Mouse (Mus musculus): Measurements from ENCODE around the gene Dnajc21. TPM values are rescaled to one million over a fixed set of nuclear protein-coding genes. Genes with fewer than 3 reads are reported as not detected.

The Dnajc21 gene
- total and polyA plus RNA-seq, 2 experiments from 2014 or later, result 10.3 to 13.8 TPM

- H3K9ac ChIP-seq, result no peak overlapping the region
- H3K4me3 ChIP-seq (ENCODE audit: low read depth, low read length), result no peak overlapping the region
- no peak overlapping the region for H3K4me2 ChIP-seq (ENCODE audit: low read depth)
- no peaks in the 10 kb centered on the region for H3K4me1 ChIP-seq (ENCODE audit: insufficient read depth)
- no peak for ATAC-seq
- H3K27me3 ChIP-seq (ENCODE audit: insufficient read depth, low read length), result no peaks in the 10 kb centered on the region
- no peak for TF ChIP-seq CTCF (IDR thresholded peaks at IDR 0.05; ENCODE audit: low read depth)
- no peak overlapping the region for H3K27ac ChIP-seq (ENCODE audit: low read depth, low read length)
- H3K9me3 ChIP-seq (ENCODE audit: low read length), result no peaks in the 10 kb centered on the region
- no peak for DNase-seq
- WGBS, result 94% methylated on average over 11 of the region's 11 CpGs
- peaks cover 16% of the 10 kb centered on the region for H3K36me3 ChIP-seq (ENCODE audit: insufficient read depth)
Observed at GRCm38 (mm10) chr15:10495944-10496343, 25.6 kb upstream of the Dnajc21 start.

GRCm38 (mm10) chr15:10490101-10490500 is 19.8 kb upstream of the Dnajc21 start:
- no peaks in the 10 kb centered on the region for H3K9me3 ChIP-seq (ENCODE audit: low read length)
- no peak for DNase-seq
- H3K27me3 ChIP-seq (ENCODE audit: insufficient read depth, low read length), result no peaks in the 10 kb centered on the region
- H3K27ac ChIP-seq (ENCODE audit: low read depth, low read length), result no peak overlapping the region
- H3K4me1 ChIP-seq (ENCODE audit: insufficient read depth), result peaks cover 6% of the 10 kb centered on the region; the same call in 1 of the 2 replicates
- H3K4me3 ChIP-seq (ENCODE audit: low read depth, low read length), result no peak overlapping the region
- TF ChIP-seq CTCF (IDR thresholded peaks at IDR 0.05; ENCODE audit: low read depth), result no peak
- H3K36me3 ChIP-seq (ENCODE audit: insufficient read depth), result peaks cover 14% of the 10 kb centered on the region
- no peak overlapping the region for H3K9ac ChIP-seq
- 93% methylated on average over 5 of the region's 5 CpGs for WGBS
- no peak for ATAC-seq
- no peak overlapping the region for H3K4me2 ChIP-seq (ENCODE audit: low read depth)

- Histone ChIP-seq H3K4me1 (ENCODE audit: insufficient read depth) (peaks cover 12% of the 10 kb centered on the region; the same call in 1 of the 2 replicates), H3K9ac (no peak overlapping the region), H3K36me3 (ENCODE audit: insufficient read depth) (peaks cover 12% of the 10 kb centered on the region), H3K4me3 (ENCODE audit: low read depth, low read length) (peak overlapping the region; percentile 90), H3K4me2 (ENCODE audit: low read depth) (peak overlapping the region; percentile 71), H3K27me3 (ENCODE audit: insufficient read depth, low read length) (no peaks in the 10 kb centered on the region), H3K27ac (ENCODE audit: low read depth, low read length) (no peak overlapping the region), H3K9me3 (ENCODE audit: low read length) (no peaks in the 10 kb centered on the region)
- 62% methylated on average over 2 of the region's 2 CpGs for WGBS
- ATAC-seq (no peak), DNase-seq (no peak)
- no peak for TF ChIP-seq CTCF (IDR thresholded peaks at IDR 0.05; ENCODE audit: low read depth)
Observed at GRCm38 (mm10) chr15:10487246-10487645, 16.9 kb upstream of the Dnajc21 start.

GRCm38 (mm10) chr15:10486365-10486839 is 16.1 kb upstream of the Dnajc21 start:
- no peaks in the 10 kb centered on the region for H3K27me3 ChIP-seq (ENCODE audit: insufficient read depth, low read length)
- TF ChIP-seq CTCF (IDR thresholded peaks at IDR 0.05; ENCODE audit: low read depth), result no peak
- H3K4me1 ChIP-seq (ENCODE audit: insufficient read depth), result peaks cover 12% of the 10 kb centered on the region; the same call in 1 of the 2 replicates
- H3K9ac ChIP-seq, result peak overlapping the region; percentile 72
- H3K4me2 ChIP-seq (ENCODE audit: low read depth), result peak overlapping the region; percentile 71
- H3K27ac ChIP-seq (ENCODE audit: low read depth, low read length), result peak overlapping the region; percentile 87
- H3K36me3 ChIP-seq (ENCODE audit: insufficient read depth), result peaks cover 8% of the 10 kb centered on the region
- peak overlapping the region; percentile 90 for H3K4me3 ChIP-seq (ENCODE audit: low read depth, low read length)
- no peaks in the 10 kb centered on the region for H3K9me3 ChIP-seq (ENCODE audit: low read length)
- WGBS, result 1% methylated on average over 18 of the region's 18 CpGs
- ATAC-seq, result peak; percentile 55
- DNase-seq, result no peak

- TF ChIP-seq CTCF (IDR thresholded peaks at IDR 0.05; ENCODE audit: low read depth), result peak; percentile 10; the same call in 1 of the 2 replicates
- 2% methylated on average over 58 of the region's 58 CpGs for WGBS
Observed at GRCm38 (mm10) chr15:10485484-10486364, 15.4 kb upstream of the Dnajc21 start, which contains the start of the genes Brix1 and Rad1. Brix1 (minus strand) TSS chr15:10485947. Rad1 (plus strand) TSS chr15:10486018.

GRCm38 (mm10) chr15:10470941-10471340 is 625 bp upstream of the Dnajc21 start:
- ATAC-seq (no peak), DNase-seq (no peak)
- Histone ChIP-seq H3K4me3 (ENCODE audit: low read depth, low read length) (peak overlapping the region; percentile 92), H3K4me1 (ENCODE audit: insufficient read depth) (0 out of 2 replicates have a peak, but pooled peaks cover 4% of the 10 kb centered on the region), H3K36me3 (ENCODE audit: insufficient read depth) (peaks cover 9% of the 10 kb centered on the region), H3K27me3 (ENCODE audit: insufficient read depth, low read length) (no peaks in the 10 kb centered on the region), H3K9me3 (ENCODE audit: low read length) (no peaks in the 10 kb centered on the region), H3K4me2 (ENCODE audit: low read depth) (peak overlapping the region; percentile 76), H3K27ac (ENCODE audit: low read depth, low read length) (no peak overlapping the region), H3K9ac (peak overlapping the region; percentile 79)
- no peak for TF ChIP-seq CTCF (IDR thresholded peaks at IDR 0.05; ENCODE audit: low read depth)
- 9% methylated on average over 3 of the region's 3 CpGs for WGBS

More at GRCm38 (mm10) chr15:10485484-10486364, 15.4 kb upstream of the Dnajc21 start, which contains the start of the genes Brix1 and Rad1:
- Histone ChIP-seq H3K27me3 (ENCODE audit: insufficient read depth, low read length) (no peaks in the 10 kb centered on the region), H3K4me3 (ENCODE audit: low read depth, low read length) (peak within 1 kb of the TSS; percentile 90), H3K9ac (peak within 1 kb of the TSS; percentile 72), H3K9me3 (ENCODE audit: low read length) (no peaks in the 10 kb centered on the region), H3K4me2 (ENCODE audit: low read depth) (peak within 1 kb of the TSS; percentile 71), H3K4me1 (ENCODE audit: insufficient read depth) (peaks cover 12% of the 10 kb centered on the region; the same call in 1 of the 2 replicates), H3K36me3 (ENCODE audit: insufficient read depth) (peaks cover 8% of the 10 kb centered on the region), H3K27ac (ENCODE audit: low read depth, low read length) (peak within 1 kb of the TSS; percentile 87)
- DNase-seq (peak; percentile 98), ATAC-seq (peak; percentile 100)

Data from forebrain, postnatal 0 days (tissue).